Mouse (Mus musculus) heart, postnatal 0 days (tissue): Measurements from ENCODE around the gene Rdh16f1.

Experiments used
- CTCF ChIP-seq: IDR thresholded peaks from 2 replicates; pipeline ENCODE4 v1.5.1; 2016; ENCODE audit warnings: antibody characterized with exemption, control low read depth, low read depth
- EP300 ChIP-seq: IDR thresholded peaks from 2 replicates; pipeline ENCODE4 v1.6.1; 2016; ENCODE audit warnings: antibody characterized with exemption, low read depth

GRCm38 (mm10) chr10:127744661-127745060, 14.9 kb upstream of the Rdh16f1 start:
- TF ChIP-seq EP300 (no peak), CTCF (peak; percentile 51)
